Mouse (Mus musculus) embryonic facial prominence, embryonic 10.5 days (tissue): ENCODE results near the gene Pxk. TPM values are rescaled to one million over a fixed set of nuclear protein-coding genes. Genes with fewer than 3 reads are reported as not detected.
"Not testable (repeated sequence)": the region's sequence is repeated elsewhere in the genome, so short reads cannot be mapped to it uniquely, and the experiment has no call there.

ENCODE experiments used
- DNase-seq: peaks from one replicate; pipeline ENCODE4 v3.0.0-alpha.2; 2017; ENCODE audit warnings: low spot score
- H3K27ac ChIP-seq: fragments of 300-500 bp; sonication (generic); replicated peaks from 2 replicates; pipeline ENCODE4 v1.5.1; 2016; ENCODE audit warnings: mild to moderate bottlenecking
- H3K27me3 ChIP-seq: fragments of 300-500 bp; sonication (generic); replicated peaks from 2 replicates; pipeline ENCODE4 v1.6.1; 2016; ENCODE audit warnings: low read depth, mild to moderate bottlenecking; ENCODE audit not compliant: poor library complexity, severe bottlenecking
- H3K36me3 ChIP-seq: fragments of 300-500 bp; sonication (generic); replicated peaks from 2 replicates; pipeline ENCODE4 v1.6.1; 2016; ENCODE audit warnings: mild to moderate bottlenecking, moderate library complexity
- H3K4me1 ChIP-seq: fragments of 300-500 bp; sonication (generic); 2 replicates; pipeline ENCODE4 v1.6.1; 2016
- H3K4me3 ChIP-seq: fragments of 300-500 bp; sonication (generic); 2 replicates; pipeline ENCODE4 v1.5.1; 2016; ENCODE audit warnings: mild to moderate bottlenecking, moderate library complexity
- H3K9me3 ChIP-seq: fragments of 300-500 bp; sonication (generic); 2 replicates; pipeline ENCODE4 v1.6.1; 2016; ENCODE audit warnings: mild to moderate bottlenecking
- WGBS: fragments of 180-500 bp; shearing (Covaris S2); methylation state at CpG from one replicate; pipeline ENCODE4 v1.1.7; 2016; 5-methylcytosine and 5-hydroxymethylcytosine counted together
- polyA plus RNA-seq: library from polyadenylated mRNA; unstranded; fragments of >200 nt; fragmentation: Nextera tagmentation; extraction: Ambion mirVana; gene quantifications from 2 replicates; pipeline ENCODE4 v1.2.1, GENCODE M21; 2016

Pxk gene
- polyA plus RNA-seq, 1 experiment from 2014 or later, result 17.3 TPM

DNA sequence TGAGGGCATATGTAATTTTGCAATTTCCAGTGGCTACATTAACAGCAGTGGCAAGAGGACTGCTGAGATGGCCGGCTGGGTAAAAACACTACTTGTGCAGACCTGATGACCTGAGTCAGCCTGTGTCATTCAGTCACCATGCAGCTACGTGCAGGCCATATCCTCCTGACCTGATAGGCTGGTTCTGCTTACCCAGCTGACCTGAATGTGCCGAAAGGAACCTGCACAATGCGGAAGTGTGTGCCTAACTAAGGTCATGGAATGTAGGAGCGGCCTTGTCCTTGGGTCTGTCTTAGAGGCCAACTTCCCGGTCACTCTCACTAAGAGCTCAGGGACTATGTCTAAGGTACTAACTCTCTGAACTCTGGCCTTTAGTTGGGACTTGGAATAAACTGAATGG, 13.5 kb downstream of the Pxk start:
- no peaks in the 10 kb centered on the region for H3K9me3 ChIP-seq
- no peaks in the 10 kb centered on the region for H3K27me3 ChIP-seq
- H3K36me3 ChIP-seq, result no peaks in the 10 kb centered on the region
- no peak overlapping the region for H3K27ac ChIP-seq
- no peak overlapping the region for H3K4me3 ChIP-seq
- H3K4me1 ChIP-seq, result no peaks in the 10 kb centered on the region
- no peak for DNase-seq
- WGBS, result 83% methylated on average over 6 of the region's 6 CpGs

DNA sequence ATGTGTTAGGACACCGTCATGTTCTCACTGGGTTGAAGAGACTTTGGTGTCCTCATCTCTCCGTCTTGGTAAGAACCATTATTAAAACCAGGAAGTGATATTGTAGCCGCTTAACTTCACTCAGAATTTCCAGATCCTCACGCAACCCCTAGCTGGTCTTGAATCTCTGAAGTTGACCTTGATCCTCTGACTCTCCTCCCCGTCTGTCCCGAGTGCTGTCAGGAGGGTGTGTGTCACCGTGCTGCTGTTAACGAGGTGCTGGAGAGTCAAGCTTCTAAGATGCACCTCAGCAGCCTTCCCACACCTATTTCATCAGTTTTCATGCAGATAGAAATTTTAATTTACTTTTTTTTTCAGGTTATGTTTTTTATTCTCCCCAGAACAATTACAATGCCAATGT, 14.0 kb downstream of the Pxk start:
- Histone ChIP-seq H3K4me1 (no peaks in the 10 kb centered on the region), H3K27me3 (no peaks in the 10 kb centered on the region), H3K9me3 (no peaks in the 10 kb centered on the region), H3K4me3 (no peak overlapping the region), H3K27ac (no peak overlapping the region), H3K36me3 (no peaks in the 10 kb centered on the region)
- no peak for DNase-seq
- WGBS, result 88% methylated on average over 8 of the region's 8 CpGs

DNA sequence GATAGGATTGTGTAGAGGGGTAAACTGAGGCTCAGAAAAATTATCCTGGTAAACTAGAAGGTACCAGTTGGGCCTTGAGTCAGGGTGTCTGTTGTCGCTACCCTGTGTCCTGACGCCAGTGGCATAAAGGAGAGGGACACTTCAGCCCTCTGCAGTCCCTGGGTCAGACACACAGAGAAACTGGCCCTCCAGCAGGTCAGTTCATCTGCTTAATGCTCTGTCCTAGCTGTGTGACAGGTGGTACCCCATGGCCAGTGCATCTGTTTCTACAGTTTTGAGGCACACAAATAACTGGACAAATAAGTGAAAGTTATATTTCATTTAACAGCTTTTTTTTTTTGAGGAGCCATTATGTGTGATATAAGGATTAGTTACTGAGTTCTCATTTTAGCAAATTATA, 15.6 kb downstream of the Pxk start:
- no peaks in the 10 kb centered on the region for H3K4me1 ChIP-seq
- no peak for DNase-seq
- H3K27ac ChIP-seq, result no peak overlapping the region
- 80% methylated on average over 2 of the region's 2 CpGs for WGBS
- no peaks in the 10 kb centered on the region for H3K9me3 ChIP-seq
- no peaks in the 10 kb centered on the region for H3K36me3 ChIP-seq
- H3K4me3 ChIP-seq, result no peak overlapping the region
- no peaks in the 10 kb centered on the region for H3K27me3 ChIP-seq

DNA sequence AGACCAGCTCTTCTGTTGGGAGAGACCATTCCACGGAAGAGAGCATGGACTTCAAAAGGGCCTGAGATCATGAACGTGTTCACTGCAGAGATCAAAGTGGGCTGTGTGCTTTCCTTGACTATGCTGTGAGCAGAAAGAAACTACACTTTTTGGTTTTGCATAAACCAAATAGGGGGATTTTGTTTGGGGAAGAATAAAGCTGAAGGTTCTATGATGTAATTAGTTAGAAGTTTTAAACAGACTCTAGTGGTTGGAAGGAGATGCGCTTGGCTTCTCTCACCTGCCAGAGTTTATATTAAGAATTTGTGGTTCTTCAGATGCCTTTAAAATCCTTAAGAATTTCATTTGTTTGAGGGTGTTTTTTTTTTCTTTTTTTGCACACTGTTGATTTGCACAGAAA, 16.3 kb downstream of the Pxk start:
- no peaks in the 10 kb centered on the region for H3K27me3 ChIP-seq
- H3K4me3 ChIP-seq, result no peak overlapping the region
- 62% methylated on average over 3 of the region's 3 CpGs for WGBS

DNA sequence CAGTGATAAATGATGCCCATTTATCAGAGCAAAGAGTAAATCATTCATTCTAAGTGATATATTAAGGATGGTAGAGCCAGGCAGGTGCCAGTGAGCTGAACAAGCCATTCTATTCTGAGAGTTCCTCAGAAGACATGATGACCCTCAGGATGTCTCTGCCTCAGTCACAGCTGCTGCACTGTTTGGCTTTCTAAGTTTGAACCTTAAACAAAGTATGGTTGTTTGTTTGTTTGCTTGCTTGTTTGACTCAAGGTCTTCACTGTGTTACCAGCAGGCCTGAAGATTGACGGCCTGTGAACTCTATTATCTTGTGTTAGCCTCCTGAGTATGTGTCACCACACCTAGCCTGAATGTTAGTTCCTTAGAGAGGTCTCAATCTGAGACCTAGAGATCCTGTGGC, 16.7 kb downstream of the Pxk start:
- no peaks in the 10 kb centered on the region for H3K9me3 ChIP-seq
- 84% methylated on average over 1 of the region's 1 CpGs for WGBS
- H3K4me1 ChIP-seq, result no peaks in the 10 kb centered on the region
- DNase-seq, result no peak
- no peaks in the 10 kb centered on the region for H3K27me3 ChIP-seq
- no peaks in the 10 kb centered on the region for H3K36me3 ChIP-seq
- no peak overlapping the region for H3K27ac ChIP-seq
- no peak overlapping the region for H3K4me3 ChIP-seq

More for the DNA sequence above, 16.3 kb downstream of the Pxk start:
- no peak overlapping the region for H3K27ac ChIP-seq
- no peaks in the 10 kb centered on the region for H3K9me3 ChIP-seq
- DNase-seq, result no peak
- no peaks in the 10 kb centered on the region for H3K36me3 ChIP-seq
- H3K4me1 ChIP-seq, result no peaks in the 10 kb centered on the region

DNA sequence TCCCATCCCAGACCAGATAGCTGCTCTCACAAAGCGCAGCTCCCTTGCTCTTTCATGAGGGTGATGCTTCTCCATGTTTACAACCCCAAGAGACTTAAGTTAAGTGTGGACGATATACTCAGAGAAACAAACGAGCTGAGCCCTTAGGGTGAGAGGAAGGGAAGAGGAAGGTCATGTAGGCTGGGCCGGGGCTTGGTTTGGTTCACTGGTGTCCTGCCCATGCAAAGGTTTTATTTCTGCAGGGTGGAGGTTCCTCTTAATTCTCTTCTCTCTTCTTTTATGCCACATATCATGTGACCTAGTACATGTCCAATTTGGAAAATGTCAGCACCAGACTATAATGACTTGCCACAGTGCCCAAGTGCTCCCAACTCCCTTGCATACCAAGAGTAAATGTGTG, 17.8 kb downstream of the Pxk start:
- Histone ChIP-seq H3K9me3 (no peaks in the 10 kb centered on the region), H3K4me1 (no peaks in the 10 kb centered on the region), H3K4me3 (no peak overlapping the region), H3K27ac (no peak overlapping the region), H3K36me3 (no peaks in the 10 kb centered on the region), H3K27me3 (no peaks in the 10 kb centered on the region)
- no peak for DNase-seq
- WGBS, result 81% methylated on average over 4 of the region's 4 CpGs

DNA sequence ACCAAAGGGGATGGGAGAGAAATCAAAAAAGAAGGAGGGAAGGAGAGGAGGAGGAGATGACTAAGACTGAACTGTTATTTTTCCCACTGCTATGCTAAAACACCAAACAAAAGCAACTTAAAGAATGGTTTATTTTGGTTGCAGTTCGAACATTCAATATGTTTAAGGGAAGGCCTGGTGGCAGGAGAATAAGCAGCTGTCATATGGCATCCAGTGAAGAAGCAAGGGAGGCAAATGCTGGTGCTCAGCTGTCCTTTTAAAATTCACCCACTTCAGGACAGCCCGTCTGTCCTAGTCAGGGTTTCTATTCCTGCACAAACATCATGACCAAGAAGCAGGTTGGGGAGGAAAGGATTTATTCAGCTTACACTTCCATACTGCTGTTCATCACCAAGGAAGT, 19.4 kb downstream of the Pxk start:
- WGBS, result 81% methylated on average over 2 of the region's 2 CpGs
- Histone ChIP-seq H3K27me3 (no peaks in the 10 kb centered on the region), H3K9me3 (no peaks in the 10 kb centered on the region), H3K27ac (no peak overlapping the region), H3K4me3 (no peak overlapping the region), H3K36me3 (no peaks in the 10 kb centered on the region), H3K4me1 (no peaks in the 10 kb centered on the region)
- no peak for DNase-seq

DNA sequence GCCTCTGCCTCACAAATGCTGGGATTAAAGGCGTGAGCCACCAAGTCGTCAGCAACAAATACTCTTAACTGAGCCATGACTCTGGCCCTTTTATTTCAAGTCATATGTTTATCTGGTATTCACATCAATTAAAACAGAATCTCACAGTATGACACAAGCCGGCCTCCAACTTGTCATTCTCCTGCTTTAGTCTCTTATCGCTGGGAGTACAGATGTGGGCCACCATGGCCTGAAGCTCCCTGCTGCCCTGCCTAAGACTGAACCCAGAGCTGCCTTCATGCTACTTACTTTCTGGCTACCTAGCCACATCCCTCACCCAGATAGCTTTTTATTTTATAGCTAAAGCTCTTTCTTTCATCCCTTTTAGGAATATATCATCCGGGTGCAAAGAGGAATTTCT, 21.4 kb downstream of the Pxk start:
- H3K36me3 ChIP-seq, result peaks cover 4% of the 10 kb centered on the region
- no peak overlapping the region for H3K4me3 ChIP-seq
- 92% methylated on average over 5 of the region's 5 CpGs for WGBS
- no peak overlapping the region for H3K27ac ChIP-seq
- no peaks in the 10 kb centered on the region for H3K9me3 ChIP-seq
- DNase-seq, result no peak
- H3K4me1 ChIP-seq, result no peaks in the 10 kb centered on the region
- no peaks in the 10 kb centered on the region for H3K27me3 ChIP-seq

DNA sequence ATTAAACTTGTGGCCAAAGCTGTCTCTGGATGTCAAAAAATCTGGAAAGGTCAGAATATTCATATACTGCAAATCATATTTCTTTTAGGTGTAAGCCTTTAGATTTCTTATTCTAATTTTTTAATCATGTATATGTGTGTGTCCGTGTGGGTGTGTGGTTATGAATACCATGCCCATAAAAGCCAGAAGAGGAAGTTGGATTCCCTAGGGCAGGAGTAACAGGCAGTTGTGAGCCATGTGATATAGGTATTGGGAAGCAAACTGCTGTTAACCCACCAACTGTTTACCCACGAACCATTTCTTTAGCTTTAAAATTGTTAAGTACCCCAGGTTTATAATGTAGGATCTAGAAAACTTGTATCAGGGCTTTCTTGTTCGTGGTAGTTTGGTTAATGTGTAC, 21.9 kb downstream of the Pxk start:
- Histone ChIP-seq H3K9me3 (no peaks in the 10 kb centered on the region), H3K4me1 (no peaks in the 10 kb centered on the region), H3K27me3 (no peaks in the 10 kb centered on the region), H3K27ac (no peak overlapping the region), H3K36me3 (peaks cover 4% of the 10 kb centered on the region), H3K4me3 (no peak overlapping the region)
- DNase-seq, result no peak
- 84% methylated on average over 3 of the region's 3 CpGs for WGBS

DNA sequence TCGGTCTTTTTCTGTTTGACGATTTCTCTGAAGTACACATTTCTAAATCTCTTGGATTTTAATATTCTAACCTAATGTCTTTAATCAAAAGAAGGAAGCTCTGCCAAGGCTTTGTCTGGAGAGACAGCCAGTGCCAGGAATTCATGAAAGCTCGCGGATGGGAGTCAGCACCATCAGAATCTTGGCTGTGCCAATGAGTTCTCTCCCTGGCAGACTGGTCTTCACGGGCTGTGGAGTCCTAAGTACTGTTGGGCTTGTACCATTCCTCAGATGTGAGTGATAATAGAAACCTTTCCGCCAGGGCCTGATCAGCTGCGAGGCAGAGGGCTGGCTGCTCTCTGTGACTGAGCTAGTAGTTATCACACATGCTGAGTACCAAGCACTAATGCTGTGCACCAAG, 25.1 kb downstream of the Pxk start:
- no peaks in the 10 kb centered on the region for H3K4me1 ChIP-seq
- H3K4me3 ChIP-seq, result no peak overlapping the region
- no peak overlapping the region for H3K27ac ChIP-seq
- peaks cover 9% of the 10 kb centered on the region for H3K36me3 ChIP-seq
- no peak for DNase-seq
- no peaks in the 10 kb centered on the region for H3K27me3 ChIP-seq
- 91% methylated on average over 7 of the region's 7 CpGs for WGBS
- no peaks in the 10 kb centered on the region for H3K9me3 ChIP-seq

DNA sequence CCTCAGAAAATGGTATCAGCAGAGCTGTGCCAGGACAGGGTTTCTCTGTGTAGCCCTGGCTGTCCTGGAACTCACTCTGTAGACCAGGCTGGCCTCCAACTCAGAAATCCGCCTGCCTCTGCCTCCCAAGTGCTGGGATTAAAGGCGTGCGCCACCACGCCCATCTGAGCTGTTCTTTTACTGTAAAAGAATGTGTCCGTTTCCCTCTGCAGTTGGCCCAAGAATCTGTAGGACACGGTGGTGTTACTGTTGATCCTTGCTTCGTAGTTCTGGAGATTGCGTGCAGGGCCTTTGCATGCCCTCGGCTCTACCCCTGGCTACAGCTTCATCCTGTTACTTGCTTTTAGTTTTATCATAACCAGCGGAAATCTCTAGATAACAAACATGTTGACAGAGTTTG, 25.6 kb downstream of the Pxk start:
- 96% methylated on average over 10 of the region's 10 CpGs for WGBS

DNA sequence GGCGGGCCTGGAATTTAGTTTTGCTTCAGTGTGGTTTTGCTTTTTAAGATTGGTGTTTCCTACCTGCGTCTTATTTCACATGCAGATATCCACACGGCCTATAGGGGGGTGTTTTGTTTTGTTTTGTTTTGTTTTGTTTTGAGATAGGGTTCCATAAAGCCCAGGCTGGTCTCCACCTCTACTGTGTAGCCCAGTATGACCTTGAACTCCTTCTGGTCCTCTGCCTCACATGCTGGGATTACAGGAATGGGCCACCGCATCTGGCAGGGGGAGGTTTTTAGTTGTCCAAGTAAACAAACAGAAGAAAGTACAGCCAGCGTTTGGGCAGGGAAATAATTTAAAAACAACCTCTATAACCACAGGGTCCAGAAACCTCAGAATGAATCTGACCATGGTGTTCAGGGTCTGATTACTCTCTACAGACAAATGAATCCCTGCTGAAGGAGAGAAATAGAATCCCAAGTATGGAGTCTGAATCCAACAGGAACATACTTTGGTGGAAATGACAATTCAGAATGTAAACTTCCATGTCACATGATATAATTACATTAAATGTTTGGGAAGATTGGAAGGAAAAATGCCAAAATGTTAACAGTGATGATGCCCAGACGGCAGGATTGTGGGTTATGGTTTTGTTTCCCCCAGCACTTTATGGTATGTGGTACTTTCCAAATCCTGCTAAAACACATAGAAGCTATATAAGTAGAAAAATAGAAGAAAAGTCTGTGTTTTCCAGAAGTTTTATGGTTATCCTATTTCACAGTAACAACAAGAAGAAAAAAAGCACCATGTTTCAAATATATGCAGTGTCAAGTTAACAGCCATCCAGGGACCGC, 26.3 kb downstream of the Pxk start:
- Histone ChIP-seq H3K27me3 (no peaks in the 10 kb centered on the region), H3K36me3 (peaks cover 9% of the 10 kb centered on the region), H3K4me1 (no peaks in the 10 kb centered on the region), H3K27ac (no peak overlapping the region), H3K4me3 (no peak overlapping the region), H3K9me3 (no peaks in the 10 kb centered on the region)
- DNase-seq, result no peak
- WGBS, result 83% methylated on average over 7 of the region's 7 CpGs

More for the DNA sequence above, 25.6 kb downstream of the Pxk start:
- DNase-seq, H3K4me1 ChIP-seq, H3K27ac ChIP-seq, H3K4me3 ChIP-seq, H3K27me3 ChIP-seq, H3K36me3 ChIP-seq, H3K9me3 ChIP-seq: not testable (repeated sequence)

DNA sequence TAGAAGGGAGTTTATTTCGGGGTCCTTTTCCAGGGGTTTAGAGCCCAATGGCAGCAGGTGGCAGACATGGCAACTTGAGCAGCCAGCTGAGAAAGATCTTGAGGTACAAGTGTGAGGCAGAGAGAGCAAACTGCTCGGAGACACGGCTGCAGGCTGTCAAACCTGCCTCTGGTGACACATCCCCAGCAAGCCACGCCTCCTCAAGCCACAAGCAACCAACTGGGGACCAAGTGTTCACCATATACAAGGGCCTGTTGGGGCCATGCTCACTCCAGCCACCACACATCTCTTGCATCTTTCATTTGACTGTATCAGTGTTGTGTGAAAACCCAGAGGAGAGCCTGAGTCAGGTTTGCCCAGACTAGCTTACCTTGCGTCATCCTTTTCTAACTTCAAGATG, 30.0 kb downstream of the Pxk start:
- H3K4me3 ChIP-seq, result no peak overlapping the region
- H3K9me3 ChIP-seq, result no peaks in the 10 kb centered on the region
- no peaks in the 10 kb centered on the region for H3K27me3 ChIP-seq
- WGBS, result 77% methylated on average over 5 of the region's 5 CpGs
- H3K4me1 ChIP-seq, result no peaks in the 10 kb centered on the region
- no peak for DNase-seq
- H3K36me3 ChIP-seq, result peaks cover 9% of the 10 kb centered on the region
- H3K27ac ChIP-seq, result no peak overlapping the region
